Mouse (Mus musculus) neutrophil, adult 5-6 weeks (primary cell): Measurements from ENCODE around the gene Krtap3-3. TPM values are rescaled to one million over a fixed set of nuclear protein-coding genes. Genes with fewer than 3 reads are reported as not detected.

ENCODE experiments used
- total RNA-seq: library from RNA; stranded (forward); fragments of 200-1000 nt; gene quantifications from 2 replicates; pipeline ENCODE4 v1.2.3, GENCODE M21; 2017

The Krtap3-3 gene
- total RNA-seq, 1 experiment from 2014 or later = not detected

Other genes starting within 250 kb of the Krtap3-3 start
- gene Krt25, start 227.9 kb downstream of the Krtap3-3 start, total RNA-seq = not detected in 2 replicates
- not detected in 2 replicates for gene Krt26, start 212.9 kb downstream of the Krtap3-3 start, total RNA-seq
- not detected in 2 replicates for gene Krt27, start 199.8 kb downstream of the Krtap3-3 start, total RNA-seq
- not detected in 2 replicates for gene Krt28, start 176.0 kb downstream of the Krtap3-3 start, total RNA-seq
- gene Krt10, start 161.5 kb downstream of the Krtap3-3 start, total RNA-seq = 0.93 TPM in 1 of 2 replicates, not detected in the other
- 0.58 TPM in 1 of 2 replicates, not detected in the other for gene Krt12, start 128.6 kb downstream of the Krtap3-3 start, total RNA-seq
- not detected in 2 replicates for gene Krt20, start 112.7 kb downstream of the Krtap3-3 start, total RNA-seq
- 1.5 and 2.9 TPM in 2 replicates for gene Krt23, start 57.7 kb downstream of the Krtap3-3 start, total RNA-seq
- gene Krt39, start 29.5 kb downstream of the Krtap3-3 start, total RNA-seq = not detected in 2 replicates
- gene Krt40, start 7.7 kb downstream of the Krtap3-3 start, total RNA-seq = not detected in 2 replicates
- not detected in 2 replicates for gene Krtap3-2, start 6.0 kb upstream of the Krtap3-3 start, total RNA-seq
- gene Gm11939, start 8.6 kb upstream of the Krtap3-3 start, total RNA-seq = not detected in 2 replicates
- not detected in 2 replicates for gene Krtap3-1, start 15.8 kb upstream of the Krtap3-3 start, total RNA-seq
- gene Krtap1-5, start 30.2 kb upstream of the Krtap3-3 start, total RNA-seq = not detected in 2 replicates
- gene Krtap1-4, start 32.8 kb upstream of the Krtap3-3 start, total RNA-seq = not detected in 2 replicates
- not detected in 2 replicates for gene Krtap1-3, start 40.5 kb upstream of the Krtap3-3 start, total RNA-seq
- gene Krtap9-3, start 47.2 kb upstream of the Krtap3-3 start, total RNA-seq = not detected in 2 replicates
- gene Gm11938, start 52.4 kb upstream of the Krtap3-3 start, total RNA-seq = not detected in 2 replicates
- gene Gm11937, start 59.3 kb upstream of the Krtap3-3 start, total RNA-seq = not detected in 2 replicates
- not detected in 2 replicates for gene Krtap2-4, start 64.0 kb upstream of the Krtap3-3 start, total RNA-seq
- gene Gm11562, start 69.6 kb upstream of the Krtap3-3 start, total RNA-seq = not detected in 2 replicates
- gene Krtap4-1, start 77.4 kb upstream of the Krtap3-3 start, total RNA-seq = not detected in 2 replicates
- gene Krtap4-2, start 84.2 kb upstream of the Krtap3-3 start, total RNA-seq = not detected in 2 replicates
- gene Krtap4-7, start 93.2 kb upstream of the Krtap3-3 start, total RNA-seq = not detected in 2 replicates
- gene Gm11555, start 99.4 kb upstream of the Krtap3-3 start, total RNA-seq = not detected in 2 replicates
- not detected in 2 replicates for gene Gm11563, start 108.1 kb upstream of the Krtap3-3 start, total RNA-seq
- gene Krtap4-6, start 115.1 kb upstream of the Krtap3-3 start, total RNA-seq = not detected in 2 replicates
- not detected in 2 replicates for gene Gm14190, start 139.9 kb upstream of the Krtap3-3 start, total RNA-seq
- gene Gm14180, start 183.4 kb upstream of the Krtap3-3 start, total RNA-seq = not detected in 2 replicates
- gene Gm11595, start 222.0 kb upstream of the Krtap3-3 start, total RNA-seq = not detected in 2 replicates
- gene Krtap4-8, start 229.8 kb upstream of the Krtap3-3 start, total RNA-seq = not detected in 2 replicates
- gene Krtap4-9, start 234.3 kb upstream of the Krtap3-3 start, total RNA-seq = not detected in 2 replicates
- gene Gm11596, start 242.6 kb upstream of the Krtap3-3 start, total RNA-seq = not detected in 2 replicates
- not detected in 2 replicates for gene Gm11569, start 248.1 kb upstream of the Krtap3-3 start, total RNA-seq